Mouse (Mus musculus) heart, postnatal 0 days (tissue): ENCODE measurements at regions not wholly inside any gene's neighbourhood (a gene's known extent, or its start where the extent isn't known, plus 50 kb on each side); places are given as distances from the start of the nearest gene placed in this dataset.

Experiments used
- ATAC-seq: fragments of 200-750 bp; cut with Nextera tagmentation; 2 replicates; pipeline ENCODE4 v1.8.0; 2017; ENCODE audit warnings: low read depth, moderate number of reproducible peaks, moderate library complexity; ENCODE audit not compliant: insufficient read depth
- DNase-seq: peaks from one replicate; pipeline ENCODE4 v3.0.0-alpha.2; 2016; ENCODE audit warnings: low spot score
- H3K27ac ChIP-seq: fragments of 300-500 bp; sonication (generic); 2 replicates; pipeline ENCODE4 v1.5.1; 2014; ENCODE audit warnings: low read depth, mild to moderate bottlenecking
- H3K27me3 ChIP-seq: fragments of 300-500 bp; sonication (generic); 2 replicates; pipeline ENCODE4 v1.6.1; 2014; ENCODE audit warnings: low read length, mixed read lengths; ENCODE audit not compliant: control insufficient read depth, insufficient read depth
- H3K36me3 ChIP-seq: fragments of 300-500 bp; sonication (generic); replicated peaks from 2 replicates; pipeline ENCODE4 v1.6.1; 2014; ENCODE audit warnings: low read length, mixed read lengths; ENCODE audit not compliant: control insufficient read depth, insufficient read depth
- H3K4me1 ChIP-seq: fragments of 300-500 bp; sonication (generic); 2 replicates; pipeline ENCODE4 v1.6.1; 2014; ENCODE audit warnings: antibody characterized with exemption; ENCODE audit not compliant: control insufficient read depth, insufficient read depth
- H3K4me2 ChIP-seq: fragments of 300-500 bp; sonication (generic); 2 replicates; pipeline ENCODE4 v1.6.1; 2014; ENCODE audit warnings: low read depth, mild to moderate bottlenecking, low read length, moderate library complexity
- H3K4me3 ChIP-seq: fragments of 300-500 bp; sonication (generic); 2 replicates; pipeline ENCODE4 v1.5.1; 2014; ENCODE audit warnings: low read depth, low read length
- H3K9ac ChIP-seq: fragments of 300-500 bp; sonication (generic); replicated peaks from 2 replicates; pipeline ENCODE4 v1.6.1; 2014; ENCODE audit warnings: low read depth, low read length, mixed read lengths
- H3K9me3 ChIP-seq: fragments of 300-500 bp; sonication (generic); replicated peaks from 2 replicates; pipeline ENCODE4 v1.6.1; 2016; ENCODE audit warnings: low read length; ENCODE audit not compliant: control insufficient read depth
- CTCF ChIP-seq: IDR thresholded peaks from 2 replicates; pipeline ENCODE4 v1.5.1; 2016; ENCODE audit warnings: antibody characterized with exemption, control low read depth, low read depth
- EP300 ChIP-seq: IDR thresholded peaks from 2 replicates; pipeline ENCODE4 v1.6.1; 2016; ENCODE audit warnings: antibody characterized with exemption, low read depth
- WGBS: fragments of 180-500 bp; shearing (Covaris S2); extraction: QIAGEN DNeasy Blood & Tissue Kit; methylation state at CpG from one replicate; pipeline ENCODE4 v1.1.7; 2014; 5-methylcytosine and 5-hydroxymethylcytosine counted together

DNA sequence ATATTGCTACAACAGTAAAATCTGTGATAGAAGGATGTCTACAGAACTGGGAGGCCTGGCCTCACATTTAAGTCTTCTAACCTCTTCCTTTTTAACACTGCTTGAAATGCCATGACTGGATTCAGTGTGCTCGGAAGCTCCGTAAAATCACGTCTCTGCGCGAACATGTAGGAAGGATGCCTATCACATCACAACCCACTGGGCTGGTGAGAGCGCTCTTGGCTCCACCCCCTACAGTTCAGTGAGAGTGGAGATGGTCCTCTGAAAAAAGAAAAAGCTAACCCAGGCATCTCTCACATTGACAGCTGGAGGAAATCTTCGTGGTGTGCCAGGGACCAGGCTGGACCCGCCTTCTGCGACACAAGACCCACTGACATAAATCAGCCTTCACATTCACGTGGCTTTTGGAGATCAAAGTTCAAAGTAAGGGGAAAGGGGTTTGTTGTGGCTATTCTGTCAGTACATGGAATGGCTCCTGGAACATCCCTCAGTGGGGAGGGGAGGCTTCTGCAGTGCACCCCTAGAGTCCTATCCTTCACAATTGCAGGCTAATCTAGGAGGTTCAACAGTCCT lies 230.8 kb upstream of the Jmjd1c start:
- Histone ChIP-seq H3K36me3 (no peaks in the 10 kb centered on the region), H3K4me1 (no peaks in the 10 kb centered on the region), H3K27me3 (no peaks in the 10 kb centered on the region), H3K4me3 (no peak overlapping the region), H3K27ac (peak overlapping the region; percentile 67), H3K9me3 (no peaks in the 10 kb centered on the region), H3K9ac (no peak overlapping the region), H3K4me2 (no peak overlapping the region)
- 78% methylated on average over 10 of the region's 10 CpGs for WGBS
- TF ChIP-seq CTCF = no peak
- no peak for TF ChIP-seq EP300
- DNase-seq (no peak), ATAC-seq (no peak)

DNA sequence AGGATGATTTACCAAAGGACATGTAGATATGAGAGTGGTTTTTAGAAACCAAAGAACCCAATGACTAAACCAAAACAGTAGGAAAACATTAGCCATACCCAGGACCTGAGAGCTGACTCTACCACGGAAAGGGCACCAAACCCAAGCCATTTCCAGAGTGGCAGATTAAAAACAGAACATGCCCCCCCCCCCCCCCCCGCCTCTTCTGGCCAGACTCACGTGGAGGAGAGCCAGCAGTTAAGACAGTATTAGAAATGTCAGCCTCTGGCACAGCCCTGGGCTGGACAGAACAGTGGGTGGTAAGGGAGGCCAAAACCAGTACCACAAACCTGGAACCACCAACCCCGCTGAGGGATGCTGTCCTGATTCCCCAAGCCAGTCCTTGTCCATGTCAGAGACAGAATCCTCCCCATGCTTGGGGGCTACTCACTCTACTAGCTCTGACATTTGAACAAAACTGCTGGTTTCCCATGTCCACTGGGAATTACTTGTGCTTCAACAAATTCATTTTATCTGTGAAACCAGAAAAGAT lies 224.7 kb upstream of the Jmjd1c start:
- no peak overlapping the region for H3K4me3 ChIP-seq
- H3K27ac ChIP-seq = no peak overlapping the region
- H3K9me3 ChIP-seq = no peaks in the 10 kb centered on the region
- ATAC-seq = no peak
- H3K27me3 ChIP-seq = no peaks in the 10 kb centered on the region
- no peak overlapping the region for H3K9ac ChIP-seq
- 46% methylated on average over 3 of the region's 4 CpGs for WGBS
- H3K4me1 ChIP-seq = no peaks in the 10 kb centered on the region
- H3K36me3 ChIP-seq = no peaks in the 10 kb centered on the region
- no peak overlapping the region for H3K4me2 ChIP-seq
- no peak for DNase-seq
- TF ChIP-seq EP300 (no peak), CTCF (no peak)

DNA sequence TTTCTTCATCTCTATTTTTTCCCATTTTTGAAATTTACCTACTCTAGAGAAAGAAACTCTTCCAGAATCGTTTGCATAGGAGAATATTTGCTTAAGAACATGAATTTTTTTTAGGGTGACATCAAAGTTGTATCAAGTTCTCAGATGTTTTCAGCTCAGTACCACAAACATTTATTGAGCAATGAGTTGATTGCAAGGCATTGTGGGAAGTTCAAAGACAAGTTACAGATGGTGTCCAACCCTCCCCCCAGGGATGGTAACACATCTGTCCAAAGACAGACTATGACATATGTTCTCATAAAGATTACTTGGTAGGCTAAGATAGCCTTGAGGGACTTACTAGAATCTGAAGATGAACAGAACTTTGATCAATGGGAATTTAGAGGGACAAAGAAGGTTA lies 224.3 kb upstream of the Jmjd1c start:
- Histone ChIP-seq H3K4me1 (no peaks in the 10 kb centered on the region), H3K27ac (no peak overlapping the region)
- WGBS = 48% methylated on average over 1 of the region's 1 CpGs

DNA sequence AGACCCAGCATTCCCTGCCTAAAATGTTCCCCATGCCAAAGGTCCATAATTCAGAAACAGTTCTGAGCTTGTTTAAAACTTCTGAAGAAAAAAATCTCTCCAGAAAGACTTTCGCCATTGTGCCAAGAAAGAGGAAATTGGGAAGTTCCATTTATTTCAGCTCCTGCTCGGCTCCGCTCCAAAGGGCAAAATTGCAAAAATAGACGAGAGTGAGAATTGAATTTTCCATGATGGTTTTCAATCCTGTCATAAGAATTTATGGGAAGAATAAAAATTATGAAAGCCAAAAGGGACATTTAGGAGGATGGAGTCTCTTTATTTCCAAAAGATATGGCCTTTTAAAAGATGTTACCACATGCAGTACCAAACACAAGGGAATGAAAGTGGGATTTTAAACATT lies 222.5 kb upstream of the Jmjd1c start:
- TF ChIP-seq CTCF (no peak), EP300 (no peak)
- no peaks in the 10 kb centered on the region for H3K9me3 ChIP-seq
- DNase-seq = no peak
- ATAC-seq = no peak
- no peak overlapping the region for H3K4me2 ChIP-seq
- H3K27me3 ChIP-seq = no peaks in the 10 kb centered on the region
- no peak overlapping the region for H3K9ac ChIP-seq
- H3K27ac ChIP-seq = no peak overlapping the region
- H3K4me3 ChIP-seq = no peak overlapping the region
- no peaks in the 10 kb centered on the region for H3K36me3 ChIP-seq
- 86% methylated on average over 4 of the region's 4 CpGs for WGBS
- no peaks in the 10 kb centered on the region for H3K4me1 ChIP-seq

More for the DNA sequence above, 224.3 kb upstream of the Jmjd1c start:
- Histone ChIP-seq H3K4me2 (no peak overlapping the region), H3K27me3 (no peaks in the 10 kb centered on the region), H3K9me3 (no peaks in the 10 kb centered on the region), H3K4me3 (no peak overlapping the region), H3K36me3 (no peaks in the 10 kb centered on the region), H3K9ac (no peak overlapping the region)
- TF ChIP-seq CTCF = no peak
- no peak for TF ChIP-seq EP300
- ATAC-seq (no peak), DNase-seq (no peak)

DNA sequence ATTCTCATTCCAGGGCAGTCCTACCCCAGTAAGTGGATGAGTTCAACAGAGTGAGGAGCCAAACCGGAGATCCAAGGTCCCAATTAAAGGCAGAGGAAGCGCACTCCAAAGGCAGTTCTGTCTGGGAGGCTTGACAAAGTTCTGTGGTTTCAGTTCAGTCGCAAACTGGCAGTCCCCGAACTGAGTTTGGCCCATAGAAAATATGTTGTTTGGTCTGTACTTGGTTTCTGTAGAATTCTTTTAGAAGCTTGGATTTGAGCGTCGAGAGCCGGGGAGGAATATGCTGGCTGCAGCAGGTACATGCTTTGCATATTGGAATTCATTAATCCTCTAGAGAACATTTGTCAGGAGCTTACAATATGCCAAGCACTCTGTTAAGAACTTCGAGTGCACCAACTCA lies 216.9 kb upstream of the Jmjd1c start:
- WGBS = 83% methylated on average over 8 of the region's 8 CpGs
- no peaks in the 10 kb centered on the region for H3K36me3 ChIP-seq
- H3K4me2 ChIP-seq = no peak overlapping the region
- H3K9ac ChIP-seq = no peak overlapping the region
- H3K9me3 ChIP-seq = no peaks in the 10 kb centered on the region
- no peaks in the 10 kb centered on the region for H3K27me3 ChIP-seq
- ATAC-seq = no peak
- no peak for DNase-seq
- no peak overlapping the region for H3K4me3 ChIP-seq
- no peak for TF ChIP-seq CTCF
- no peak for TF ChIP-seq EP300
- H3K27ac ChIP-seq = no peak overlapping the region
- no peaks in the 10 kb centered on the region for H3K4me1 ChIP-seq

DNA sequence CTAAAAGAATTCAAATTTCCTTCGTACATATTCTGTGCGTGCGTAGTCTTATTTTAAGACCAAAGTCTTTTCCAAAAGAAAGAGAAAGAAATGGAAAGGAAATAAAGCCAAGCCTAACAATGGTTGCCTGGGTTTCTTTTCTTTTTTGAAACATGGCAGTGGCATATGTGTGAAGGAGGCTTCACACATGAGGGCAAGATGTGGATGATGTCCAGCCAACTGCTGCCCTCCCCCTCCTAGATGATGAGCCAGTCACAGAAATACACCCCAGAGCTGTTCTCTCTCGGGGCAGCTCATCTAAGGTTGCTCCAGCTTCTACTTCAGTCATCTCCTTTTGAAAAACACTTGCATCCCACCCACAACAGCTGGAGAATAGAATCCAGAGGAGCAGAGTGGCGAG lies 213.1 kb upstream of the Jmjd1c start:
- ATAC-seq (no peak), DNase-seq (no peak)
- H3K9me3 ChIP-seq = no peaks in the 10 kb centered on the region
- WGBS = 78% methylated on average over 5 of the region's 5 CpGs
- H3K36me3 ChIP-seq = no peaks in the 10 kb centered on the region
- no peaks in the 10 kb centered on the region for H3K4me1 ChIP-seq
- no peak overlapping the region for H3K27ac ChIP-seq
- H3K27me3 ChIP-seq = no peaks in the 10 kb centered on the region
- H3K9ac ChIP-seq = no peak overlapping the region
- H3K4me2 ChIP-seq = no peak overlapping the region
- H3K4me3 ChIP-seq = no peak overlapping the region
- TF ChIP-seq EP300 (no peak), CTCF (no peak)
